Mouse (Mus musculus): Measurements from ENCODE around the gene Zfp64. TPM values are rescaled to one million over a fixed set of nuclear protein-coding genes. Genes with fewer than 3 reads are reported as not detected.

Gene Zfp64
- polyA plus RNA-seq (2014; fragmentation: Nextera tagmentation; extraction: Ambion mirVana), result 37.2 and 38.2 TPM in 2 replicates

DNA sequence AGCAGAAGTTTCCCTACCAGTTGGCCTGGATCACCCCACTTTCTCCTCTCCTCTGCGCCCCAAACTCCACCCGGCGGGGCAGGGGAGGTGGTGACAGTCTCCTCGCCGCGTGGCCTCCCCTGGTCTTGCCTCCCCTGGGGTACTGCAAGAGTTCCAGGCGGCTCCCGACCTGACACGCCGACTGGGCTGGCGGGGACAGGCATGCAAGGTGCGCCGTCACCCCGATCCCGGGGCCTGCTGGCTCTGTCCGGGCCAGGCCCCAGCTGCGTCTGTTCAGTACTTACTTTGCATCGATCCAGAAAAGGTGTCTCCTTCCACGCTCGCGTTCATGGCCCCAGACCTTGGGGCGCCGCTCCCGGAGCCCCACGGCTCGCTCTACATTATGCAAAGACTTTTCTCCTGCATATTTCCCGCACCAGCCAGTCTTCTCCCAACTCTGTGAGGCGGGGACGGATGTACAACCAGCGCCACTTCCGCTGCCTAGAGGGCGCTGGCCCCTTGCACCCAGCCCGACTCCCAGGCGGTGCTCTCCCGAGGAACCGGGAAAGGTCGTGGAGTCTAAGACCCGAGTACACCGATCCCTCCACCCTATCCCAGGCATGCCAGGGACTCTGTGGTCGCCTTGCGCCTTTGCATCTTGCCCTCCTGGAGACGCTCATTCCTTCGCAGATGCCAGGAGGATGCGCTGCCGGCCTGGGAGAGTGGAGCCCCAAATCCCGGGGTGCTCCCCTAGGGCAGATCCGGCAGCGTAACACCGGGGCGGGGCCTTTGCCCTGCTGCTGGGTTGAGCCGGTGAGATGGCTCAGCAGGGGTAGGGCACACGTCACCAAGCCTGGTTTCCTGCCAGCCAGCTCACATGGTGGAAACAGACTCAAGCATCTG, at the start of gene Zfp64:
Gene Zfp64, minus strand, starts transcription at position 753 of the 882 bp plus-strand sequence.
- Histone ChIP-seq H3K27me3 (ENCODE audit: control insufficient read depth, insufficient read depth, low read length) (no peaks in the 10 kb centered on the region), H3K27ac (ENCODE audit: low read length) (peak within 1 kb of the TSS; percentile 78), H3K36me3 (ENCODE audit: control insufficient read depth, insufficient read depth, low read length) (peaks cover 16% of the 10 kb centered on the region), H3K9me3 (ENCODE audit: control insufficient read depth, low read depth, low read length) (no peaks in the 10 kb centered on the region), H3K4me3 (ENCODE audit: low read depth, low read length) (peak within 1 kb of the TSS; percentile 90), H3K4me2 (replicated peaks; ENCODE audit: low read depth, low read length) (peak within 1 kb of the TSS; percentile 91), H3K4me1 (ENCODE audit: control insufficient read depth, insufficient read depth, low read length) (peaks cover 11% of the 10 kb centered on the region; the same call in 1 of the 2 replicates), H3K9ac (replicated peaks; ENCODE audit: low read depth, low read length) (peak within 1 kb of the TSS; percentile 91)
- ATAC-seq (ENCODE audit: insufficient number of reproducible peaks, insufficient read depth, low FRiP score, low read depth), result peak; percentile 86
- WGBS, result under 1% methylated on average over 52 of the region's 52 CpGs

DNA sequence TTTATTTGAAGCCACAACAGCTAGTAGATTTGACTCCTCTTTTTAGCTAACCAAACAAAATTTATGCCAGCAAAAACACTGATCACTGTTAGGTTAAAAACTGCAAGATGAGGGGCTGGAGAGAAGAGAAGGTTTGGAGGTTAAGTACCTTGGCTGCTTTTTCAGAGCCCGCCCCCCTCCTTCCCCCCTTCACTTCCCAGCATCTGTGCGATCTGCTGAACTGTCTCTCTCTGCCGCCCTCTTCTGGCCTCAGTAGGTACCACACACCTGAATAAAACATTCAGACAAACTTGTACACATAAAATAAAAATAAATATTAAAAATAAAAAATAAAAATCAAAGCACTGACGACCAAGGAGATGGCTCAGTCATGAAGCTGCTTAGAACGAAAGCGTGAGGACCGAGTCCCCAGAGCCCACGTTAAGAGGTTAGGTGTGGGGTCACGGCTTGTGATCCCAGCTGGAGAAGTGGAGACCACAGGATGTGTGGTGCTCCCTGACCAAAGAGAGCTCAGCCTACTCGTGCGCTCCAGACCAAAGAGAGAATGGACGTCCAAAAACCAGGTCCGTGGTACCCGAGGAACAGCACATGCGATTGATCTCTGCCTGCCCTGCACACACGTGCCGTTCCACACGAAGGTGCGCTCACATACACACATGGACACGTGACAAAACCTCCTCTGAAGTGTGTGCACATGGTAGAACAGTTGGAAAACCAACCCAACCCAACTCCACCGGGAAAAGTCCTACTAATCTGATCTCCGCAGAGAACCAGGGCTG, 37.4 kb upstream of the Zfp64 start:
- WGBS, result 74% methylated on average over 22 of the region's 22 CpGs
- ATAC-seq (ENCODE audit: insufficient number of reproducible peaks, insufficient read depth, low FRiP score, low read depth), result no peak
- Histone ChIP-seq H3K4me1 (ENCODE audit: control insufficient read depth, insufficient read depth, low read length) (no peaks in the 10 kb centered on the region), H3K9me3 (ENCODE audit: control insufficient read depth, low read depth, low read length) (no peaks in the 10 kb centered on the region), H3K4me3 (ENCODE audit: low read depth, low read length) (no peak overlapping the region), H3K9ac (replicated peaks; ENCODE audit: low read depth, low read length) (no peak overlapping the region), H3K27me3 (ENCODE audit: control insufficient read depth, insufficient read depth, low read length) (no peaks in the 10 kb centered on the region), H3K36me3 (ENCODE audit: control insufficient read depth, insufficient read depth, low read length) (no peaks in the 10 kb centered on the region), H3K4me2 (replicated peaks; ENCODE audit: low read depth, low read length) (no peak overlapping the region), H3K27ac (ENCODE audit: low read length) (no peak overlapping the region)

DNA sequence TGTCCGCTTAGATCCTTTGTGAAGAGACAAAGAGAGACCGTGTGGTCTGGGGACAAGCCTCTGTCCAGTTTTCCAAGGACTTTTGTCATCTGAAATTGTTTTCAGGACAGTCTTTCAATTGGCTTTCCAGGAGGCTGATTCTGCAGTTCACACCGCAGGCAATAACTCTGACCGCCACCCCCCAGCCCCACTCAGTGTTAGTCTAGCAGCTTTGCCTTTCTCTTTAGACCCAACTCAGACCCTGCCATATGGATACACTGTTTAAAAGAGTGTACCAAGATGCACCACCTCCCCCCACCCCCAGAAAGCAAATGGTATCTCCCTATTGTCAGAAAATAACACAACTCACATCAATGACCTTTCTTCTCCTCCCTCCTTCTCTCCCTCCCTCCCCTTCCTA, 35.6 kb upstream of the Zfp64 start:
- H3K4me1 ChIP-seq (ENCODE audit: control insufficient read depth, insufficient read depth, low read length), result no peaks in the 10 kb centered on the region
- 81% methylated on average over 4 of the region's 4 CpGs for WGBS
- H3K27ac ChIP-seq (ENCODE audit: low read length), result no peak overlapping the region
- H3K9me3 ChIP-seq (ENCODE audit: control insufficient read depth, low read depth, low read length), result no peaks in the 10 kb centered on the region
- H3K36me3 ChIP-seq (ENCODE audit: control insufficient read depth, insufficient read depth, low read length), result no peaks in the 10 kb centered on the region
- no peaks in the 10 kb centered on the region for H3K27me3 ChIP-seq (ENCODE audit: control insufficient read depth, insufficient read depth, low read length)
- H3K4me2 ChIP-seq (replicated peaks; ENCODE audit: low read depth, low read length), result no peak overlapping the region
- no peak overlapping the region for H3K4me3 ChIP-seq (ENCODE audit: low read depth, low read length)
- ATAC-seq (ENCODE audit: insufficient number of reproducible peaks, insufficient read depth, low FRiP score, low read depth), result no peak
- no peak overlapping the region for H3K9ac ChIP-seq (replicated peaks; ENCODE audit: low read depth, low read length)

DNA sequence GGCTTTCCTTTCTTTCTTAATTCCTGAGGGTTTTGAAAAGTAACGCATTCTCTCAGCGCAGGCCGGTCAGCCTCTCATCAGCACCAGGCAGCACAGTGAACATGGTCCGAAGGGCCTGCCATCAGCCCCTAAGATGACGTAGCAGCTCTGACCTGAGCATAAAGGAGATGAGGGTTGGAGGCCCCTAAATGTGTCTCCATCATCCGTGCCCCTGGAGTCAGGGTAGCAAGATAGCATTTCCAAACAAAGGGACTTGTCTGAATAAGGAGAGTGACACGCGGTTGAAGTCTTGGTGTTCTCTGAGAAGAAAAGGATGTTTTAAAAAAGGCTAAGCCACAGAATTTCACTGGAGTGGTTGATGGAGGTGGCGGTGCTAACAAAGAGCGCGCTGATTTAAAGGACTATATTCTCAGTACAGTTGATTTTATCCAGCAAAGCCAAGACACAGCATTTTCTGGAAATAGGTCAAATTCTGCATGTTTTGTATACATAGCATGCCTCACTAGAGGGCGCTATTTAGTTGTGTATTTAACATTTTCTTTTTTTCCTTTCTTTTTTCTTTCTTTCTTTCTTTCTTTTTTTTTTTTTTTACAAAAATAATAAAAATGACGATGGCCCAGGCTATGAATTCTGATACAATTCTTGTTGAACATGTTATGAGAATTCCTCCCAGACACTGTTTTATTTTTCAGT, 34.8 kb upstream of the Zfp64 start:
- Histone ChIP-seq H3K4me1 (ENCODE audit: control insufficient read depth, insufficient read depth, low read length) (no peaks in the 10 kb centered on the region), H3K9ac (replicated peaks; ENCODE audit: low read depth, low read length) (no peak overlapping the region), H3K36me3 (ENCODE audit: control insufficient read depth, insufficient read depth, low read length) (no peaks in the 10 kb centered on the region), H3K9me3 (ENCODE audit: control insufficient read depth, low read depth, low read length) (no peaks in the 10 kb centered on the region), H3K27ac (ENCODE audit: low read length) (no peak overlapping the region), H3K4me3 (ENCODE audit: low read depth, low read length) (no peak overlapping the region), H3K27me3 (ENCODE audit: control insufficient read depth, insufficient read depth, low read length) (no peaks in the 10 kb centered on the region), H3K4me2 (replicated peaks; ENCODE audit: low read depth, low read length) (no peak overlapping the region)
- ATAC-seq (ENCODE audit: insufficient number of reproducible peaks, insufficient read depth, low FRiP score, low read depth), result no peak
- 41% methylated on average over 13 of the region's 13 CpGs for WGBS

DNA sequence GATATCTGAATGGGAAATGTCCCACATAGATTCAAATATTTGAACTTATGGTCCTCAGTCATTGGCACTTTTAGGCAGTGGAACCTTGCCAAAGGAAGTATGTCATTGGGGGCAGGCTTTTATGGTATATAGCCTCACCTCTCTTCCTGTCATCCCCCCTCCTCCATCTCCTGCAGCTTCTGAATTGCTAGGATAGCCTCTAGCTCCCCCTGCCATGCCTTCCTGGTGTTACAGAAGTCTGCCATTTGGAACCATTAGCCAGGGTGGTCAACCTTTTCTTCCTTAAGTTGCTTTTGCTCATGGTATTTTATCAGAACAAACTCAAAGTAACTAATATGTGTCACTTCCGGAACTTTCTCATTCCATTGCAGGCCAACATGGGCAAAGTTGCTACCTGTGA, 32.7 kb upstream of the Zfp64 start:
- H3K4me1 ChIP-seq (ENCODE audit: control insufficient read depth, insufficient read depth, low read length), result no peaks in the 10 kb centered on the region
- no peak overlapping the region for H3K9ac ChIP-seq (replicated peaks; ENCODE audit: low read depth, low read length)
- H3K36me3 ChIP-seq (ENCODE audit: control insufficient read depth, insufficient read depth, low read length), result no peaks in the 10 kb centered on the region
- no peak overlapping the region for H3K4me2 ChIP-seq (replicated peaks; ENCODE audit: low read depth, low read length)
- ATAC-seq (ENCODE audit: insufficient number of reproducible peaks, insufficient read depth, low FRiP score, low read depth), result no peak
- no peaks in the 10 kb centered on the region for H3K9me3 ChIP-seq (ENCODE audit: control insufficient read depth, low read depth, low read length)
- no peak overlapping the region for H3K4me3 ChIP-seq (ENCODE audit: low read depth, low read length)
- no peaks in the 10 kb centered on the region for H3K27me3 ChIP-seq (ENCODE audit: control insufficient read depth, insufficient read depth, low read length)
- 97% methylated on average over 1 of the region's 1 CpGs for WGBS
- no peak overlapping the region for H3K27ac ChIP-seq (ENCODE audit: low read length)

DNA sequence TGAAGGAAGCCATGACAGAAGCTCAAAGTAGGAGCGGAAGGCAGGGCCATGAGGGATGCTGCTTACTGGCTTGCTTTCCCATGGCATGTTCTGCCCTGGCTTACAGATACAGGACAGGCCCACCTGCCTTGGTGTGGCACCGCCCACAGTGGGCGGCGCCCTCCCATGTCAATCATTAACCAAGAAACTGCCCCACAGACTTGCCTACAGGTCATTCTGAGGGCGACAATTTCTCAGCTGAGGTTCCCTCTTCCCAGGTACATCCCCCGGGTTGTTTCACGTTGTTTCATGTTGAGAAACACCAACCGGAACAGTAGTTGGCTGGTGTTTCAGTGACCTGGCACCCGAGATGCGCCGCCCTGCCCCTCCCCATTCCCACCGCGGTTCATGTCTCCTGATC, 32.0 kb upstream of the Zfp64 start:
- no peaks in the 10 kb centered on the region for H3K27me3 ChIP-seq (ENCODE audit: control insufficient read depth, insufficient read depth, low read length)
- no peaks in the 10 kb centered on the region for H3K4me1 ChIP-seq (ENCODE audit: control insufficient read depth, insufficient read depth, low read length)
- H3K27ac ChIP-seq (ENCODE audit: low read length), result no peak overlapping the region
- H3K9me3 ChIP-seq (ENCODE audit: control insufficient read depth, low read depth, low read length), result no peaks in the 10 kb centered on the region
- H3K36me3 ChIP-seq (ENCODE audit: control insufficient read depth, insufficient read depth, low read length), result no peaks in the 10 kb centered on the region
- H3K4me3 ChIP-seq (ENCODE audit: low read depth, low read length), result no peak overlapping the region
- no peak for ATAC-seq (ENCODE audit: insufficient number of reproducible peaks, insufficient read depth, low FRiP score, low read depth)
- H3K9ac ChIP-seq (replicated peaks; ENCODE audit: low read depth, low read length), result no peak overlapping the region
- no peak overlapping the region for H3K4me2 ChIP-seq (replicated peaks; ENCODE audit: low read depth, low read length)
- 79% methylated on average over 13 of the region's 13 CpGs for WGBS

DNA sequence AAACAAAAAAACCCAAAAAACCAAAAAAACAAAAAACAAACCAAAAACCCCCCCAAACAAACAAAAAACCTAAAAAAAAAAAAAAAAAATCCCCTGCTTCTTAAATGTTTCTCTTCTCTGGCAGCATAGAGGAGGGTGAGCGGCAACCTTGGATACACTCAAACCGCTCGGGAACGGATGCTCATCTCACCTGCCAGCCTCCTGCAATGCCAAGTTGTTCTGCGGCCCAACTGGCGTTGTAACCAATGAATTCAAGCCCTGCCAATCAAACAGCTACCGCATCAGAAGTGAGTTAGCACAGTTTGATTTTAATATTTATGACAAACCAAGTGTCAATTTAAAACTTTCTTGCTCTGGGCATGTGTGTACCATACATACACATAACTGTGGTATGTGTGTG, 26.6 kb upstream of the Zfp64 start:
- ATAC-seq (ENCODE audit: insufficient number of reproducible peaks, insufficient read depth, low FRiP score, low read depth), result no peak
- no peak overlapping the region for H3K27ac ChIP-seq (ENCODE audit: low read length)
- WGBS, result 93% methylated on average over 7 of the region's 7 CpGs

DNA sequence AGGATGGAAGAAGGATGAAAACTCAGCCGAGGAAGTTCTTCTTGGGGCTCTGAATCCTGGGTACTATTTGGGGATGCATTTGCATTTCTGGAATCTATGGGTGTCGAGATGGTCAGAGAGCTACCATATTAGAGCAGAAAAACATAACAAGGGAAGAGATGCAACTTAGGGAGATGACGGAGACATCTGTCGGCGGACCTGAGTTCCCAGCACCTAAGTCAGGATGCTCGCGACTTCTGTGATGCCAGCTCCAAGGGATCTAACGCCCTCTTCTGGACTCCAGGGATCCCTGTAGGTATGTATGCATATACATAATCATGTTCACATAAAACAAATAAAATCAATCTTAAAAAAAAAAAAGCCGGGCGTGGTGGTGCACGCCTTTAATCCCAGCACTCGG, 26.1 kb upstream of the Zfp64 start:
- 71% methylated on average over 12 of the region's 12 CpGs for WGBS
- no peaks in the 10 kb centered on the region for H3K27me3 ChIP-seq (ENCODE audit: control insufficient read depth, insufficient read depth, low read length)
- H3K27ac ChIP-seq (ENCODE audit: low read length), result no peak overlapping the region
- no peaks in the 10 kb centered on the region for H3K36me3 ChIP-seq (ENCODE audit: control insufficient read depth, insufficient read depth, low read length)
- H3K4me1 ChIP-seq (ENCODE audit: control insufficient read depth, insufficient read depth, low read length), result no peaks in the 10 kb centered on the region
- H3K9me3 ChIP-seq (ENCODE audit: control insufficient read depth, low read depth, low read length), result 0 out of 2 replicates have a peak, but pooled peaks cover 3% of the 10 kb centered on the region
- H3K4me2 ChIP-seq (replicated peaks; ENCODE audit: low read depth, low read length), result no peak overlapping the region
- ATAC-seq (ENCODE audit: insufficient number of reproducible peaks, insufficient read depth, low FRiP score, low read depth), result no peak
- H3K9ac ChIP-seq (replicated peaks; ENCODE audit: low read depth, low read length), result no peak overlapping the region
- no peak overlapping the region for H3K4me3 ChIP-seq (ENCODE audit: low read depth, low read length)

More for the DNA sequence above, 26.6 kb upstream of the Zfp64 start:
- Histone ChIP-seq H3K4me1 (ENCODE audit: control insufficient read depth, insufficient read depth, low read length) (no peaks in the 10 kb centered on the region), H3K27me3 (ENCODE audit: control insufficient read depth, insufficient read depth, low read length) (no peaks in the 10 kb centered on the region), H3K9ac (replicated peaks; ENCODE audit: low read depth, low read length) (no peak overlapping the region), H3K4me3 (ENCODE audit: low read depth, low read length) (no peak overlapping the region), H3K9me3 (ENCODE audit: control insufficient read depth, low read depth, low read length) (0 out of 2 replicates have a peak, but pooled peaks cover 3% of the 10 kb centered on the region), H3K4me2 (replicated peaks; ENCODE audit: low read depth, low read length) (no peak overlapping the region), H3K36me3 (ENCODE audit: control insufficient read depth, insufficient read depth, low read length) (no peaks in the 10 kb centered on the region)
